Mouse (Mus musculus) adrenal gland, adult 8-10 months (tissue): ENCODE measurements around the gene Clrn3. TPM values are rescaled to one million over a fixed set of nuclear protein-coding genes. Genes with fewer than 3 reads are reported as not detected.
A peak's percentile ranks its signal among the peaks of the same experiment; 100 is the strongest.
"Not testable (repeated sequence)": the region's sequence is repeated elsewhere in the genome, so short reads cannot be mapped to it uniquely, and the experiment has no call there.

Experiments used
- DNase-seq: peaks from one replicate; pipeline ENCODE4 v3.0.0; 2022
- total RNA-seq, 4 experiments: library from RNA; stranded (reverse); gene quantifications; 2 replicates each; pipeline ENCODE4 v1.2.4; 2022

Gene Clrn3
- not detected for total RNA-seq

GRCm38 (mm10) chr7:135528515-135528914 lies at the start of gene Clrn3:
TSS of gene Clrn3 (minus strand) at chr7:135528654.
- no peak for DNase-seq

GRCm38 (mm10) chr7:135576329-135576728 lies 47.9 kb upstream of the Clrn3 start:
- no peak for DNase-seq

- not testable (repeated sequence) for DNase-seq
These were observed 47.0 kb upstream of the Clrn3 start for GRCm38 (mm10) chr7:135575319-135576069.

GRCm38 (mm10) chr7:135571951-135572559 lies 43.6 kb upstream of the Clrn3 start:
- DNase-seq: no peak

- DNase-seq: no peak
These were observed 42.9 kb upstream of the Clrn3 start for GRCm38 (mm10) chr7:135571392-135571791.

GRCm38 (mm10) chr7:135568550-135568949 lies 40.1 kb upstream of the Clrn3 start:
- no peak for DNase-seq

GRCm38 (mm10) chr7:135567582-135567981 lies 39.1 kb upstream of the Clrn3 start:
- DNase-seq: no peak

- DNase-seq: no peak
These were observed 37.6 kb upstream of the Clrn3 start for GRCm38 (mm10) chr7:135566013-135566412.

- DNase-seq: no peak
These were observed 35.6 kb upstream of the Clrn3 start for GRCm38 (mm10) chr7:135564022-135564421.

GRCm38 (mm10) chr7:135560280-135560679 lies 31.8 kb upstream of the Clrn3 start:
- DNase-seq: no peak

- DNase-seq: no peak
These were observed 28.4 kb upstream of the Clrn3 start for GRCm38 (mm10) chr7:135556663-135557402.

GRCm38 (mm10) chr7:135553550-135553949 lies 25.1 kb upstream of the Clrn3 start:
- DNase-seq: no peak

GRCm38 (mm10) chr7:135551547-135551946 lies 23.1 kb upstream of the Clrn3 start:
- peak; percentile 82 for DNase-seq

GRCm38 (mm10) chr7:135548434-135548833 lies 20.0 kb upstream of the Clrn3 start:
- DNase-seq: no peak

GRCm38 (mm10) chr7:135546530-135546929 lies 18.1 kb upstream of the Clrn3 start:
- DNase-seq: no peak

GRCm38 (mm10) chr7:135545957-135546356 lies 17.5 kb upstream of the Clrn3 start:
- no peak for DNase-seq

GRCm38 (mm10) chr7:135544321-135544720 lies 15.9 kb upstream of the Clrn3 start:
- DNase-seq: peak; percentile 24

- DNase-seq: no peak
These were observed 14.6 kb upstream of the Clrn3 start for GRCm38 (mm10) chr7:135543033-135543432.

GRCm38 (mm10) chr7:135542235-135542634 lies 13.8 kb upstream of the Clrn3 start:
- DNase-seq: no peak

- DNase-seq: no peak
These were observed 11.0 kb upstream of the Clrn3 start for GRCm38 (mm10) chr7:135539429-135539828.

- DNase-seq: peak; percentile 11
These were observed 9.7 kb upstream of the Clrn3 start for GRCm38 (mm10) chr7:135537948-135538741.

- DNase-seq: peak; percentile 77
These were observed 9.0 kb upstream of the Clrn3 start, which contains the start of gene Ptpre for GRCm38 (mm10) chr7:135537341-135537901. TSS of gene Ptpre (plus strand) at chr7:135537481.
